Mouse (Mus musculus) gastrocnemius, adult 8-10 months (tissue): ENCODE data around the gene Nkx2-5. TPM values are rescaled to one million over a fixed set of nuclear protein-coding genes. Genes with fewer than 3 reads are reported as not detected.

Source experiments
- DNase-seq, 2 experiments: peaks; one replicate each; pipeline ENCODE4 v3.0.0; 2022; ENCODE audit warnings: low spot score in 2 of 2
- total RNA-seq, 4 experiments: library from RNA; stranded (reverse); gene quantifications; 2 replicates each; pipeline ENCODE4 v1.2.4; 2022

Gene Nkx2-5
- not detected for total RNA-seq

DNA sequence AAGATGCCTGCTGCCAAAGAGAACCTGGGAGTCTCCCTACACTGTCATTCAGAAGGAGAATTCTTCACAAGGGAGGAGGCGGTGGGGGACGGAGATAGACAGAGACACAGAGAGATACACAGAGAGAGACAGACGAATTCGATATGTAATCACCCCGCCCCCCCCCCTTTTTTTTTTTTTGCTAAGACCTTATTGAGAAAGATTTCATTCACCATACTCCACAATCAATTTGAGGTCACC, at the start of gene Nkx2-5:
Gene Nkx2-5, minus strand, starts transcription at position 101 of the 240 bp plus-strand sequence.
- no peak for DNase-seq

DNA sequence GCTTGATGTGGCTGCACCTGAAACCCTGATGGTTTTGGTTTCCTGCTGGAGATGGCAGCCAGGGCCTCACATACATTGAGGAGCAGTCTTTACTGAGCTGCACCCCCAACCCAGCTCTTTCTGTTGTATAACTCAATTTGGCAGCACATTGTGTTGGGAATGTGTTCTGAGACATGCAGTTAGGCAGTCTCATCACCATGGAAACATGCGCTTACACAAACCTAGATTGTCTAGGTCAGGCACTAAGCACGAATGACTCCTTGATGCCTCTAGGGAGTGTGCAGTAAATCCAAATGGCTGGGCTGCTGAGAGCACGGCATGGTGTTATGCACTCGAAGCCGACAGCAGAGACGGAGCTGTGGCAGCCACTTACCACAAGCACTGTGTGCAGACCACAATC, 49.5 kb upstream of the Nkx2-5 start:
- no peak for DNase-seq

DNA sequence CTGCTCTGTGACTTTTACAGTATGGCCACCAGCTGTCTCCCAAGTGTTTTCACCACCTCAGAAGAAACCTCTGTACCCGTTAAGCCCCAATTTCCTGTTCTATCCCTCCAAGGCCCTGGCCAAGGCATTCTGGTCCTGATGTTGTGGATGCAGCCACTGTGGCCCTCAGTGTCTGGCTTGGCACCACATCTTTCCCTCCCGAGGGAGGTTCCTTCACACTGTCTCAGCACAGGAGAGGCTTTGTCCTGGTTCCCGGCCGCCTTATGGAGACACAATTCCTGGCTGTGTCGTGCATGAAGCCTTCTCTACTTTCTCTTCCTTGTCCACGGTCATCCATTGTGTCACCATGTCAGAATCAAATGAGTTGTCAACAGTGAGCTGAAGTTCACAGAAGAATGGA, 48.7 kb upstream of the Nkx2-5 start:
- DNase-seq: no peak

DNA sequence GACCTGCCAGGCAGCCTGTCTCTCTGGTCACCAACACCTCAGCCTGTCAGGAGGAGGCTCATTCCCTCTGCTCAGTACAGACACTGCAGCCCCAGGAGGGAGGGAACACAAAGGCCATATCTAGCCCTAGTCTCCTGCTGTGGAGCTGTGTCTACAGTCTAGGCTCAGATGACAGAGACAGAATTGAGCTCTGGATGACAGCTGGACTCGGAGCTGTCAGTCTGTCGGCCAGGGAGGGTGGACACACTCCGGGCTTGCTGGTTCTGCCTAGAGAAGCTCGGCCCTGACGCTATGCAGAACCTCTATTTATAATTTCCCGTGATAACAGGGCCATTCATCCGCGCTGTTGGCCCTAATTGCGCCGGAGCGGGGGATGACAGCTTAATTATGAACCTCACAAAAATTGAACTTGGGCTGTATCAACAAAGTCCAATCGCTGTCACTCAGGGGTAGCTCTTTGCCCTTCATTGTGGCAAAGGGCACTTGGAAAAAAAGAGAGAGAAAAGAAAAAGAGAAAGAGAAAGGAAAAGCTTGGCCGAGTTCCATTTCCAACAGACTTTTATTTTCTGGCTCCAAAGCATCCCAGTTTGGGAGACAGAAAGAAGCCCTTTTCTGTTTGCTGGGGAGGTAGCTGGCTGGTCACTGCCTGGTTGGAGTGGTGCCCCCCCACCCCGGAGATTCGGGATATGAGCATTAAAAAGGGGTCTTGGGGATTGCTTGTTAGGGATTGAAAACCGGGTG, 48.0 kb upstream of the Nkx2-5 start:
- DNase-seq: no peak

DNA sequence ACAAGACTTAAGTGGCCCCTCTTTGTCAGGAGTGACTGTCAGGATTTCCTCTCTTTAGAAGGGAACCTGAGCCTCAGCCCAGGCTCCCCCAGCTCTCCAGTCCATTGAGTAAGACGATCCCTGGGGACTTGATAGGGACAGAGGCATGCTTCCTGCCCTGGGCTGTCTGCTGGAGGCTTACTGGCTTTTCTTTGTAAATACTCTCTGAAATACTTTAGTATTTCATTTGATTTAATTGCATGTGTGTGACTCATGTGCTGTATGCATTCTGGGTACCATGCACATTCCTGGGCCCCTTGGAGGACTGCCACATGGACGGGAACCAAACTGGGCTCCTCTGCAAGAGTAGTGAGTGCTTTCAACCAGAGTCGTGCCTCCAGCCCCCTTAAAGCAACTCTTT, 43.1 kb upstream of the Nkx2-5 start:
- no peak for DNase-seq

DNA sequence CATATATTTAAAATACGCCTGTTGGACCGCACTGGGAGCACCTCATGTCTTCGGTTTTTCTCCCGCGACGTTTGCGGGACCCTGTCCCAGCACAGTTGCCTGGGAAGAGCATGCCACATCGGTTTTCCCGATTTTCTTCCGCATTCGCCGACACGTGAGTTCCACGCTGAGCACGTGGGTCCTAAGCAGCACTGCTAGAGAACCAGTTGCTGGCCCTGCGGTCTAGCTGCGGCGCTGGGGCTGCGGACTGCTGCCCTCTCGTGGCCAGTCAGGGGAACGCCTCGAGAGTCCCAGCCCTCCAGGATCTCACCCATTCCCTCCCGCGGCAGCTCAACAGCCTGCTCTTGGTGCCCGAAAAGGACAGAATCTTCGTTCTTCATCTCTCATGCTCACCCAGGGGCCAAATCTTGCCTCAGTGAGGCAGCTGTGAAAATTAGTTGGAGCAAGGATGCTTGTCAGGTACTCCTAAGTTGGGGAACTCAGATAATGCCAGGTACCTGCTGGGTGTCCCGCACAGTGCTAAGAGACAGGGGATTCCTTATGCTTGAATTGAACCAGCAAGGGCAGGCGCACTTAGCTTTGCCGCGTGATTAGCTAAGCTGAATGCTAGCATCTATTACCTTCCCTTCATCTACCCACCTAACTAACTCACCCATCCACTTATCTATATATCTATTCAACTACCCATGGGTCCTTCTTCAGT, 41.4 kb upstream of the Nkx2-5 start:
- DNase-seq: peak; percentile 54 to 67

DNA sequence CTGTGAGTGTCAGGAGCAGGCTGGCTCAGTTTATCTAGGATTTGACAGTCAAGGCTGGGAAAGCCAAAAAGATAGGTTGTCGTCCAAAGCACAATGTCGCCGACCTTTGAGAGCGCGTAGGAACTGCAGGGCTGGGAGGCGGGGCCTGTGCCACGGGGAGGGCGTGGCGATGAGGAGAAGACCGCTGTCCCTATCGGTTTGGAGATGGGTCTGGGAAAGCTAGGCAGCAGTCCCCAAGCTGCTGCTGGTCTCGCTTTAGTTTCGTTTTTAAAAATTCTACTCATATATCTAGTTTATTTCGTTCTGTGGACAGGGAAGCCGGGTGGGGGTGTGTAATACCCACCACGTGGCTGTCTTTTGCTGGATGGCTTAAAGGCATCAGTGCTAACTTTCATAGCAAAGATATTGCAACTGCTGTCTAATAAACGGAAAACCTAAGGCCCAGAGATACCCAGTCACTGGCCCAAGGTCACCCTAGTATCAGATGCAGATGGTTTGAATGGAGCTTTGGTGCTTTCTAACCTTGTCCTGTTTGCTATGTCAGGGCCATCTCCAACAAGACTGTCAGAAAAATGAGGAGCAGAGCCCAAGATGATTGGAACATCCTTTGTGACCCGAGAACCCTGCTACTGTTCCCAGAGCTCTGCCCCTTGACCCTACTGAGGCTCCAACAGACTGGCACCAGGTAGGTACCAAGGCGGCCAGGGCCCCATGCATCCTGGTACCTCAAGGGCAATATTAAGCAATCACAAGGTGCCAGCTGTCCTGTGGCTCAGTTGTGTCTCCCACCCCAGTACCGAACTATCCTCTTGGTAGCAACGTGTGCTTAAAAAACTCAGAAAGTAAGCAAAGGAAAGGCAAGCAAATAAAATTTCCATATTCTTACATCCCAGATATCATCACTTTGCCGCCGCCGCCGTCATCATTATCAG, 40.5 kb upstream of the Nkx2-5 start:
- DNase-seq: peak; percentile 64 to 70

DNA sequence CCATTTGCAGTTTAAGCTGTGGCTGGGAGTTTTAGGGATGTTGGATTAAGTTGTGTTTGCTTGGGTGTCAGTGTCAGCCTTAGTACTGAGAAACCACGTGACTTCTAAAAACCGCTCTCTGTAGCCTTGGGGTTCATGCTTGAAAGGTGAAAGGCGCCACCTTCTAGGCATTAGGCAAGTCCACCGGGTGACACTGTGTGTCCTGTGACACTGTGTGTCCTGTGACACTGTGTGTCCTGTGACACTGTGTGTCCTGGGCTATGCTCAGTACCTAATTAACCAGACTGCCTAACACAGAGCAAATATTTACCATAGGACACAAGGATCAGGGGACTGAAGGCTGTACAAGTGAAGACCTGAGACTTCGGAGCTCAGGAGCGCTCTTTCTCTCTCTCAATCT, 38.8 kb upstream of the Nkx2-5 start:
- no peak for DNase-seq

DNA sequence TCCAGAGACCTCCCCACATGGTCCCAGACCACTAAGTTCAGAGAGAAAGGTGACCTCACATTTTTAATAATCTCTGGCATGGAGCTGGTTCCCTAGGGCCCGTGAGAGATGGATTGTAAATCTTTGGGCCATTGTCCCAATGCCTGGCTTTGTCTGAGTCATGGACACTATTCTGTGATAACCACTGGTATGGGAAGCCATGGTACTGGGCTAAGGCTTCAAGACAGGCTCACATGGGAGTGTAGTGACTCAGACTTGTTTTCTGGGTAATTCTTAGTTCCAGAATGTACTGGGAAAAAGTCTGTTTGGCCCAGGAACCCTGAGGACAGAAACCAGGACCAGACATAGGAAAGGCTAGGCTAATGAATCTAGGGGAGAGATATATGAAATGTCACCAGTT, 37.9 kb upstream of the Nkx2-5 start:
- DNase-seq: no peak

DNA sequence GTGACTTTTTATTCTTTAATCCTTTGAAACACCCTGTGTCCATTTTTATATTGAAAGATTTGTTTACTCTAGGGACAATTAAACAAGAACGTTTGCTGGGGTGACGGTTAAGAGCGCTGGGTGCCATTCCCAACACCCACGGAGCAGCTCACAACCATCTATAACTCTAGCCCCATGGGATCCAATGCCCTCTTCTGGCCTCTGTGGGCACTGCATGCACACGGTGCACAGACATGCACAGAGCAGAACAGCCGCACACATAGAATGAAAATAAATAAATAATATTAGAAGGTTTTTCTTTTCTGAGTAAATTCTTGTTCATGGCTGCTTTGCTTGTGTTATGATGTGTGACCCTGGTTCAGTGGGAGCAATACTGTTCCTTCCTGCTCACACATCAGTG, 34.4 kb upstream of the Nkx2-5 start:
- DNase-seq: no peak

DNA sequence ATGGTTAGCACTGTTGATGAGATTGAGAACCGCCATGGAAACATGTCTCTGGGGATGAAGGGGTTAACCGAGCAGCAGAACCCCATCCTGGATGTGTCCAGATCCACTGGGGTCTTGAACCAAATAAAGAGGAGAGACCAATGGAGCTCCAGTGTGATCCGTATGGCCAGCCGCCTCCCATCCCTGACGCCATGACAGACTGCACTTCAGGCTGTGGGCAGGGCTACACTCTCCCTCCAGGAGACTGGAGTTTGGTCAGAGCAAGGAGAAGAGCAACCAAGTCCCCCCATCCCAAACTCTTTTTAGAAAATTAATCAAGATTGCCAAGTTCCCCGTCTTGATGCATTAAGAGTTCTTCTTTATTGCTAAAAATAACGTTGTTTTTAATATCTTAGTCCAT, 33.1 kb upstream of the Nkx2-5 start:
- DNase-seq: no peak

DNA sequence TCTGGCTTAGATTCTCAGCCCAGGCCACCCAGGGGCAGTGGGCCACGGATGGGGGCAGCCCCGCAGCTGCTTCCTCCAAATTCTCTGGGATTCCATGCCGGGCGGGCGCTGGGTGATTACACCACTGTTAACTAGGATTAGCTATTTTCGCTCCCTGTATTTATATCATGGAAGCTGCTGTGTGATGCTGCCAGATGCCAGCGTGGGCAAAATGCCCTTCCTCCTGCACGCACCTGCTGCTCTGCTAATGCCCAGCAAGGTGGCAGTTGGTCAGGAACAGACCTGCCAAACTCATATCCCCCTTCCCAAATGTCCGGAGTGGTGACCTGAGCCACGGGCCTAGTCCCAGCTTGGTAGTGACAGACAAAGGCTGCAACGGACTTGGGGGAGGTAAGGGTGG, 29.7 kb upstream of the Nkx2-5 start:
- peak in 1 of 2 experiments; percentile 27 for DNase-seq

DNA sequence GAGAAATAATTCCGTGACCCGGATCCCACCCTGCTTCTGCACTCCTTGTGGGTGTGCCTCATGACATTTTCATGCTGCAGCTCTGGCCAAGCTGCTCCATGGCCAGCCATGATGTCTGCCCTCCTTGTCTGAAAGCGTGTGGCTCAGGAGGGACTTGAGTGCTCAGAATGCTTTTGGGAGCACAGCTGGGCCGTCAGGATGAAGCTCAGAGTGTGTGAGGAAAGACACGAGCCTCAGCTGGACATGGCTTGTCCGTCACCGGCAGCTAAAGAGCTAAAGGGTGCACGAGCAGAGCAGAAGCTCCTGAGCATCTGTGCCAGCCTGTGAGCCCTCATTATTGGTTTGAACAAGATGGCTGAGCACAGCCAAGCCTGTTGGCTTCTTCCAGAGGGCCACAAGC, 28.7 kb upstream of the Nkx2-5 start:
- DNase-seq: no peak

DNA sequence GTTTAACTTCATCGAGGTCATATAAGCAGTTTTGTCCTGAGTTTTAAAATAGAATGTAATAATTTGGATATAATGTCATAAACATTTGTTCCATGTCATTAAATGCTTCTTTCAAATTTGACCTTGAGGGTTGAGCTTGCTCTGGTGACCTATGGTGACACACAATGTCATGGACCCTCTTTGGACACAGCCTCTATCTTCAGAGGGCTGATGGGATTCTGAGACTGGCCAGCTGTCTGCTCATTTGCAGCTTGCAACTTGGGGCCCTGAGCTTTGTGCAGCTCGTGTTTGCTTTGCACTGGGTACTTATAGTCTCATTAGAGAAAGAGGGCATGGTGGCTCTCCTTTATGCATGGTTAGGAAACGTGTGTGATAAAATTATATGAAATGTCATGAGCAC, 28.1 kb upstream of the Nkx2-5 start:
- no peak for DNase-seq

DNA sequence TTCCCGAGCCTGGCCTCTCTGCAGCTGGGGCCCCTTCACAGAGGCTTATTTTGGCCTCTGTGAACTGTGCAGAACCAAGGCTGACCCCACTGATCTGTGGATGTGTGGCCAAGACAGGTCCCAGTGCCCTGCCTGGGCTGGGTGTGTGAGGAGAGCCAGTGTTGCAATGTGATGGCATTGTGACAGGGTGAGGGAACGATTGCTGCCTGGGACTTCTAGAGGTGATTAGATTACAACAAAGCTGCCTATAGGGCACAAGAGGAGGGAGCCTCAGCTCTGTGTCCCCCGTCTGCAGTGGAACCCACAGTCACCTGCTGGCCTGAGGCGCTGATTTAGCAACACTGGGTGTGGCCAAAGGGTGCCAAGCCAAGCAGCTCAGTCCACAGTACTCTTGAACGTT, 23.9 kb upstream of the Nkx2-5 start:
- no peak for DNase-seq

DNA sequence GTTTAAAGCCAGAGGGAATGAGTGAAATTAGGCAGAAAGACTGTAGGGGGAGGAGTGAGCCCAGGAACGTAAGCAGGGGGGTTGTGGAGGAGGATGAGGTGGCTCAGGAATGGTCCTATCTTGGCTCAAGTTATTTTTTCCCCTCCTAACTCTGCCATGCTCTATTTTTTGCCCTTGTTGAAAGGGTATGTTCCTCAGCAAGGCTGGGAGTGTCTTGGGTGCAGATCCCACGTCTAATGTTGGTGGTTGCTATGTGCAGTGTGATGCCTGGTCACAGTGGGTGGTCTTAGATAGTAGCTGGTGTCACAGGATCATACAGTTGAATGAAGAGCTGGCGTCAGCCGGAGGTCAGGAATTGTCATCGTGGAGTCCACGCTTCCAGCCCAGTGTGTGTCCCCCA, 20.3 kb upstream of the Nkx2-5 start:
- no peak for DNase-seq

DNA sequence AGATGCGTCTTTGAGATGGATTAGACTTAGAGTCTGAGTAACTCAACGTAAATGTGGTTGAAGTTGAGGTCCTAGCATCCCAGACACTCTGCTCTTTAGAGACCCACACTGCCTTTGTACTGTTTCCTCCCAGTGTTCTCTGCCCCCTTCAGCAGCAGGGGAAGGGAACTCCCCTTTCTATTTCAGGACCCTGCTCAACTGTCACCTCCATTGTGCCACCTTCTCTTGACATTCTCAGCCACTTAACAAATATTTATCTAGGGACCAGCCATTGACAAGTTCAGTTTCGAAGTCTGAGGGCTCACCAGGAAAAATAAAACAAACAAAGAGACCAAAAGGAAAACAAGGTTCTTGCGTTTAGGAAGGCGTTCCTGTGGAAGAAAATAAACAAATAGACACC, 19.5 kb upstream of the Nkx2-5 start:
- no peak for DNase-seq

DNA sequence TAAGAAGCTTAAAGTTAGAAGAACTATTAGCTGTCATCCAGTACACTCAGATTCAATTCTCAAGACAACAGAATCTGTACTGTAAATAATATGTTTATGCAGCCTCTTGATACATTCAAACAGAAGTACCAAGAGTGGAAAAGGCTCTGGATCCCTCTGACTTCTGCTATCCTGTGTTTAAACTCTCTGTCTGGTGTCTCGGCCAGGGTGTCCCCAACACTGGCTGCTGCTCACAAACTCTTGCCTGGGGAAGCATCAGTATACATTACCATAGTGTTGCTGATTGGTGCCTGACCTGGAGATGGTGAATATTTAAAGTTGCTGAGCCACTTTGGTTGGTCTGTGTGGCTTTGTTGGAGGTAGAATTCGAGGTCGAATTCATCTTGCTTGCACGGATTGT, 17.0 kb upstream of the Nkx2-5 start:
- no peak for DNase-seq

DNA sequence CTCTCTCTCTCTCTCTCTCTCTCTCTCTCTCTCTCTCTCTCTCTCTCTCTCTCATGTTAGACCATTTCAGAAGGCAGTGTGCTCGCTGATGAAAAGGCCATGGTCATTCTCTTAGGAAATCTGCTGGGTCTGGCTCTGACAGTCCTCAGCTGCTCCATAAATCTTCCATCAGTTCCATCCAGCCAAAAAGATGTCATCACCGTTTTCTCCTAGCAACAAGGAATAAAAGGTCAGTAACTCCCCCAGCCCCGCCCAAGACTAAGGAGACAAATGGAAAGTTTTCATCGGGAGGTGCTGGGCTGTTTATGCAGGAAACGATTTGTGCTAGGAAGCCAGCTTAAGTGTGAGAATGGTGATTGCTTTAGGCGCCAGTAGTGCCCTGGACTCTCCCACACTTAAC, 16.6 kb upstream of the Nkx2-5 start:
- no peak for DNase-seq

DNA sequence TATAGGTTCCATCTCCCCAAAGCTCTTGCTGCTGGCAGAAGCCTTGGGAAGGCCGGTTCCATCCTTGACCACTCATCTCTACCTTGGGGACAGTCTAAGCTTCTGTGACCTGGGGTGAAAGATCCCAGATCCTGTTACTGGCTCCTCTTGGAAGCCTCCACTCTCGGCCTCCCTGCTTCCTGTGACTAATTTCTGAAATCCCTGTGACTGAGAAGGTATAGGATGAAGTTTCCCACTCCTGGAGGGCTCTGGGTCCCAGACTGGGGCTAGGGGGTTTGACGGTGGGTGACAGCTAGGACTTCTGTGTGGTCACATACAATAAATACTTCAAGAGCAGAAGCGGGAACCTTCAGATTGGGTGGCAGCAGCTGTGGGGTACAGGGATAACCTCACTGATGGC, 16.1 kb upstream of the Nkx2-5 start:
- DNase-seq: no peak

DNA sequence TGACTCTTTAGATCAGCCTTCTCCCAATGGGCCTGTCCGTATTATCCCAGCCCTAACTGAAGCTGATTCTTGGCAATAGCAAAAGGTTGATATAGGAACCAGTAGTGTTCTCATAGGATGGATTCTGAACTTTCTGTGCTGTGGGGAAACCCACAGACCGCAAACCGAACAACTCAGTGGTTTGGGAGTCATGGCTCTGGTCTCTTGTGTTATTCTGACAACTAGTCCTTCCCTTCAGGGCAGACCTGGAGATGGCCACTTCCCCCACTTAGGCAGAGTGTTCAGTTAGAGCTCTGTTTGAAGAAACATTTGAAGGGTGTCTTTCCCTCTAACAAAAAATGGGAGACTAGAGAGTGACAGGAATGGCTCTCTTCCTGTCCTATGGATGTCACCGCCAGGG, 7.5 kb upstream of the Nkx2-5 start:
- no peak for DNase-seq

DNA sequence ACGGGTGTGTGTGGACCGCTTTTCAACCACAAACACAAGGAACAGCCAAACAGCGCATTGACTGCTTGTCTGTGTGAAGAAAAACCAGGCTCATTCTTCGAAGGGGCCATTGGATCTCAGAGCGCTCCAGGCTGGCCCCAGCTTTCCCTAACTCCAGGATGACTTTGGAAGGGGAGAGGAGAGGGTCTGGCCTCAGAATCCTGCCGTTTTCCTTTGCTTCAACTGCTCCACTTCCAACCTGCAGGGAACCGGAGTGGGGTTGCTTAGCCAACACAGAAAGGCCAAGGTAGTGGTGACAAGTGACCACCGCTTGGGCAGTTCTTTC, 6.3 kb upstream of the Nkx2-5 start:
- DNase-seq: no peak
